Mouse (Mus musculus) adrenal gland, postnatal 25 days (tissue): ENCODE data around the gene Syne3. TPM values are rescaled to one million over a fixed set of nuclear protein-coding genes. Genes with fewer than 3 reads are reported as not detected.

ENCODE experiments used
- DNase-seq: peaks from one replicate; pipeline ENCODE4 v3.0.0; 2021; ENCODE audit warnings: mixed read lengths
- total RNA-seq: library from RNA; stranded (reverse); gene quantifications from 2 replicates; pipeline ENCODE4 v1.2.3, GENCODE M21; 2021

Syne3 gene
- total RNA-seq, 1 experiment from 2014 or later, result 14.8 TPM

GRCm38 (mm10) chr12:105025947-105026586 is 16.5 kb upstream of the Syne3 start:
- DNase-seq, result no peak

- DNase-seq, result peak; percentile 75
Measured at GRCm38 (mm10) chr12:105025271-105025946, 15.8 kb upstream of the Syne3 start.

- DNase-seq, result no peak
Measured at GRCm38 (mm10) chr12:105022776-105023175, 13.2 kb upstream of the Syne3 start.

GRCm38 (mm10) chr12:105022141-105022540 is 12.5 kb upstream of the Syne3 start:
- no peak for DNase-seq

DNA sequence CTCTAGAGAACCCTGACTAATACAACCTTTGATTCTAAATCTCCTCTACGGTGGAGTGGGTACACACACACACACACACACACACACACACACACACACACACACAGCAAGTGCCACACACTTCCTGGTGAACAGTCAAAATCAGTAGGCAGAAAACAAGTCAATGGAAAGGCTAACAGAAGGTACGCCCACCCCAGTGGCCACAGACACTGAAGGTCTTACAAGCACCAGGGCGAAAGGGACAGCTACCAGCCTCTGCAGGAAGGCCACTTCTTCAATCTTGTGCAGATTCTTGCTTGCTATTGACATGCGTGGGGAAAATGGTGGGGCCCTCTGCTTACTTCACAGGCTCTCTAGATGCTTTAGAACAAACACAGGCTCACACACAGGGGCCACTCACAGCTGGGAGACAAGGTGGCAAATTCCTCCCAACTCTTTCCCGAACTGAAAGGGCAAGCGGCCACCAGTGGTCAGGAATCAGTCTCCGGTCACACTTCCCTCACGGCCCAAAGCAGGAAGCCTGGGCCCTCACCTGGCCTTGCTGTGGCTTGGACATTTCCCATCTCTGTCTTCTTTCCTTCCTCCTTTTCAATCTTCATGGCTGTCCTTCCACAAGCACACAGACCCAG is 11.9 kb upstream of the Syne3 start:
- DNase-seq, result no peak

- peak; percentile 83 for DNase-seq
Measured at GRCm38 (mm10) chr12:105019359-105020219, 10.0 kb upstream of the Syne3 start.

- DNase-seq, result no peak
Measured at GRCm38 (mm10) chr12:105016639-105017038, 7.0 kb upstream of the Syne3 start.

GRCm38 (mm10) chr12:105016199-105016598 is 6.6 kb upstream of the Syne3 start:
- DNase-seq, result no peak

- peak; percentile 58 for DNase-seq
Measured at GRCm38 (mm10) chr12:105013065-105013464, 3.5 kb upstream of the Syne3 start.

DNA sequence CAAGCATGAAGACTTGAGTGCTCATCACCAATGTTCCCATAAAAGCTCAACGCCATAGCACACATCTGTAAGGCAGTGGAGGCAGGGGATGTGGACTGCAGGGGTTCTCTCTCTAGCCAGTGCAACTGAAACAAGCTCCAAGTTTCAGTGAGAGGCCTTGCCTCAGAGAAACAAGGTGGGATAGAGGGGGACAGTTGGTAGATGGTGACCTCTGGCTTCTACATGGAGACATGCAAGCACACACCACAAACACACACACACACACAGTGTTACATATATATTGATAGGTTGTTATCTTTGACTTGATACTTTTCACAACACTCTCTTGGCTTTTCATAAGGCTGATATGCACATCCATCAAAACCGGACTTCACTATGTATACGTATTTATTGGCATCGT is 2.7 kb upstream of the Syne3 start:
- no peak for DNase-seq

DNA sequence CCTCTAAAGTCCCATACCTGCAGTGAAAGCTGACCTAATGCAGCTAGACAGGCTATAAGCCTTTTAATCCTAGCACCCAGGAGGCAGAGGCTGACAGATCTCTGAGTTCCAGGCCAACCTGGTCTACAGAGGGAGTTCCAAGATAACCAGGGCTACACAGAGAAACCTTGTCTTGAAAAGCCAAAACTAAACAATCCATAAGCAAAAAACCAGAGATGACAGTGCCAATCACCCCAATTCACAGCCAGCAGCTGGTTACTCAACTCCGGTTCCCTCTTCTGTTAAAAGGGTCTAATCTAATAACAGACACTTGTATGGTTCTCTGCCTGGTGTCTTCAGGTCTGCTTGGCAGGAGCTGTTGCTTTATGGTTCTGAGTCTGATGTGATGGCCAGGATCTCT is 2.0 kb upstream of the Syne3 start:
- no peak for DNase-seq

GRCm38 (mm10) chr12:105010213-105010790 is 693 bp upstream of the Syne3 start:
- DNase-seq, result no peak

- DNase-seq, result peak; percentile 44
Measured at GRCm38 (mm10) chr12:105008752-105009178, 844 bp downstream of the Syne3 start.

DNA sequence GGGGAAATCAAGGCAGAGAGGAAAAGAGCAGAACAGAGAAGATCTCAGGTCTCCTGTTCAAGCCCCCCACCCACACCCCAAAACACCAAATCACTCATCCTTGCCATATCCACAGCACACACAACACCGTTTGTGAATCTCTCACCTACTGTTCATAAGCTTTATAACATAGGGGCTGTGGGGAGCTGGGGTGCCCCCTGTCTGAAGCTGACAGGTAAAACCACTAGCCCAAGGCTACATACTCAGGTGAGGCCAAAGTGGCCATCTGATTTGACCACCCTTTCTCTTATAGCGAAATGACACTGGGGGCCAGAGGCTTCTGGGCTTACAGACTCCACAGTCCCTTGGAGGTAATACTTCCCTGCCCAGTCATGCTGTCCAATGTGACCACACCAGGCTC is 1.5 kb downstream of the Syne3 start:
- no peak for DNase-seq

DNA sequence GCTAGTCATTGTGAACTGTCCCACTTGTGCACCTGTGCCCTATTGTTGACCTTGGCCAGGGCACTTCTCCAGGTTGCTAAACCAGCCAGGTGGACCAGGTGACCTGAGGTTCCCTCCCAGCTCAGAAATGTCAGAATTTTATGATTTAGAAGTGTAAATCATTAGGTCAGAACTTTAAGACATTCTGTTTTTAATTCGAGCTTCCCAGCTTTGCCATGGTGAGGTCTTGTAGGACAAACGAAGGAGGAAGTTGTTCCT is 4.0 kb downstream of the Syne3 start:
- no peak for DNase-seq

DNA sequence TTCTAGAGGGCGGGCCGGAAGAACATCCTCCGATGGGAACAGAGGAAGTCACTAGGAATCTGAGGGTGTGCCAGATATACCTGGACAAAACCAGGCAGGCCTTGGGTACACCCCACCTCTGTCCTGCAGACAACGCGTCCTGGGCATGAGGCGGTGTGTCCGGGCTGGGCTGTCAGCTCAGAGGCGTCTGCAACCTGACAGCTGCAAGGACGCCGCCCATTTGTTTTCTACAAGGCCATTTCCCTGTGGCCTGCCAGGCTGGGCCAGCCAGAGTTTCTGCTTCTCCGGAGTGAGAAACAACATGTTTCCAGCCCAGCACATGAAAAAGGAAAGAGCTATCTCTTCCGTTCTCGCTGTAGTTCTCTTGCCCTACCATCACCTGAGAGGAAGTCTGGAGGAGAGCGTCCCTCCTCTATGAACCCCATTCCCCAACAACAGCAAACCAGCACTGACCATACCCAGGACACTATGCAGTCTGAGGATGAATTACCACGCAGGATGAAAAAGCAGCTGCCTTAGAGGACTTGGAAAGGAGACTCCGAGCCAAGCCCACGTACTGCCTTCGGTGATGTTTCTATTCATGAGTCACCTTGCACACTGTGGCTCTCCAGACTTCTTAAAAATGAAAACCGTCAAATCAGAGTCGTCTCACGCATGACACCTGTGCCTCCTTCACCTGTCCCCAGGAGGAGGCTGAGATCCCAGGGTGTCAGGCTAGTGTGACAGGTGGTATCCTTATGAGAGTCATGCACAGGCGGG is 4.5 kb downstream of the Syne3 start:
- DNase-seq, result peak; percentile 59

DNA sequence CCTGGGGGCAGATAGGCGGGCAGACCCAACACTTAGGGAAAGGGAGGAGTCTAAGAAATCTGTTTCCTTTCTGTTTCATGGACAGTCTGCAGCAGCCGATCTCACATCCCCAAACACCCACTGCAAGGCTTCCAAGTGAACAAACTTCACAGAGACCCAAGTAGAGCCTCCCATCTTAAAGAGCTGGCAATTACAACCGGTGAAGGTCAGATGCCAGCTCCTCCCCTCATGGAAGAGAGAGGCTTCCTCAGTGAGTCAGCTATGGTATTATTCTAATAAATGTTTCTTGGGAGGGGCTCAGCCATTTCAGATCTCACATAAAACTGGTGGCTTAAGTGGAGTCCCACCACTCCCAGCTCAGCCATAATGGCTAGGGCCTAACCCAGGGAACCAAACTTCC is 5.9 kb downstream of the Syne3 start:
- DNase-seq, result no peak

DNA sequence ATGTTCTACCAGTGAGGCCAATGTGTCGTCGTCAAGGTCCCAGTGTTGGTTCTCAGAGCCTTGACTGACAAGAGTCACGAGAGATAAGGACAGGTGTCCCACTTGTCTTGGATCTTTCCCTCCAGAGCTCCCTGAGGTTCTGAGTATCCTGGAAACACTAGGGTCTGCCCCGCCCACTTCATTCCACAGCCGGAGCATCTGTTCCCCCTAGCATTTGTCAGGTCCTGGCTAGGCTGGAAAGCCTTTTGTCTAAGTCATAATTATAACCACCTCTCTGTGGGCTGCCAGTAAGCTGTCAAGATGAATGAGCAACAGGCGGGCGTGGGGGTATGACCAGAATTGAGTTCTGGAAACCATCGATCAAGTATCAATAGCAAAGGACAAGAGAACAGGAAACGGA is 6.5 kb downstream of the Syne3 start:
- no peak for DNase-seq

DNA sequence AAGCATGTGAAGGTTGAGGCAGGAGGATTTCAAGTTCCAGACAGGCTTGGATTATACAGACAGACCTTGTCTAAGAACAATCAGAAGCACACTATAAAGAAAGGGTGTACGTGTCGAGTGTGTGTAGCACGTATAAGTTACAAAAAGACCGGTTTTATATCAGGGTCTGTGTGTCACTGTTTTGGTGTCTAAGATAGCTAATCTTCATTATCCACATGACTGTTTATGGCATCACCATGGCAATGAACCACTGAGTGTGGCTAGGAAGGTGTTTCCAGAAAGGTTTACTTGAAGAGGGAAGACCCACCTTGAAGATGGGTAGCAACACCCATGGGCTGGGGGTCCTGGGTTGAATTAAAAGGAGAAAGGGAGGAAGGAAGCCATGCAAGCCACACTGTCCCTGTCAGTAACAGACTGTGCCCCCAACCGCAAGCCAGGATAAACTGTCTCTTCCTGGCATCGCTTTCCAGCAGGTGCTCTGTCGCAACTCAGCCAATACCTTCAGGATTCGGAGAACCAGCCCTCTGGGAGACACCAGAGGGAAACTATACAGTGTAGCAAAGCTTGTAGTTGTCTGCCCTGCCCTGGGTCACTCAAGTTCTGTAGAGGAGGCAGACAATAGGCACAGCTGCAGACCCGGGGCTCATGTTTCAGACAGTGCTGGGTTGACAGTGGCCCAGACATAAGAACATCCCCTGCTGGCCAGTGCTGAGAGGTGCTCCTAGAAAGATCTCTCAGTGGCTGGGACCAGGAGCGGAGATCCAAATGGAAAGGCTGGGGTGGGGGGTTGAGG is 7.1 kb downstream of the Syne3 start:
- DNase-seq, result no peak

GRCm38 (mm10) chr12:105001317-105001716 is 8.3 kb downstream of the Syne3 start:
- DNase-seq, result no peak
